Mouse (Mus musculus): ENCODE measurements around the gene Clec16a. TPM values are rescaled to one million over a fixed set of nuclear protein-coding genes. Genes with fewer than 3 reads are reported as not detected.

Clec16a gene
- polyA plus RNA-seq, 1 experiment from 2014 or later: 32.5 TPM

DNA sequence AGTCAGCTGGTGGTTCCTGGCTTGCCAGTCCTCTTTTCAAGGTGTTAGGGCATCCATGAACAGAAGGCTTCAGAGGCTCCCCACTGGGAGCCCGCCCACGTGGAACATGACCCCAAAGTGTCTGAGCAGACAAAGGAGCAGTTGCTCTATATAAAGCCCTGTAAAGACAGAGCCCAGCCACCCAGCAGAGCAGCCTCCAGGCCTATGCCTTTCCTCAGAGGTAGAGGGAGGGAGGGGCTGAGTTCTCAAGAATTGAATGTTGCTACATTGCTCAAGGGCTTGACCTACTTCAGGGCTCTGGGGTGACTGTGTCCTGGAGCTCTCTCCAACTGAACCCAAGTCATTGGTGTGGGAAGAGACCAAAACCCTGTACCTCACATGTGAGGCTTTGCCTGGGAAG lies 155.0 kb downstream of the Clec16a start:
- H3K9me3 ChIP-seq (replicated peaks; ENCODE audit: low read length): no peaks in the 10 kb centered on the region
- no peaks in the 10 kb centered on the region for H3K27me3 ChIP-seq (ENCODE audit: insufficient read depth, low read length)
- H3K9ac ChIP-seq (ENCODE audit: low read depth, low read length): no peak overlapping the region
- no peak for TF ChIP-seq CTCF (IDR thresholded peaks at IDR 0.05; ENCODE audit: low read depth)
- H3K36me3 ChIP-seq (ENCODE audit: insufficient read depth, low read length): no peaks in the 10 kb centered on the region
- no peak overlapping the region for H3K4me2 ChIP-seq (ENCODE audit: low read length)
- 46% methylated on average over 2 of the region's 2 CpGs for WGBS
- no peak for ATAC-seq (replicated peaks; ENCODE audit: low FRiP score, low read depth)
- no peak for DNase-seq (ENCODE audit: low spot score)
- H3K4me3 ChIP-seq (replicated peaks; ENCODE audit: low read depth, low read length): no peak overlapping the region
- H3K27ac ChIP-seq: no peak overlapping the region
- H3K4me1 ChIP-seq (replicated peaks; ENCODE audit: insufficient read depth, low read length): peaks cover 5% of the 10 kb centered on the region; the same call in 1 of the 2 replicates

DNA sequence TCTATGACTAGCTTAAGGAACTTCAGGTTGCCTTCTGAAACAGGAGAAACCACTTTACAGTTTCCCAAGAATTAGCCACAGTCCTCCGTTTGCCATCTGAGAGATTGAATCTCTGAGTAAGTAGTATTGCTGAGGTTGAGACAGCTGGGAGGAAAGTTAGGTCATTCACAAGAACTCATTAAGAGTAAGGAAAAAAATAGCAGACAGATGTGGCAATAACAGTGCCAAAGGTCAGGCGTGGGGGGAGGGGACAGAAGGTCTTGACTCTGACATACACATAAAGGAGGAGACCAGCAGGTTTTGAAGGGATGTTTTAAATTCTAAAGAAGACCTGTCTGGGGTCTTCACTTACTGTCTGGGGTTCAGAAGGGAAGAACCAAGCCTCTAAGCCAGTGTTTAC lies 157.3 kb downstream of the Clec16a start:
- Histone ChIP-seq H3K27me3 (ENCODE audit: insufficient read depth, low read length) (no peaks in the 10 kb centered on the region), H3K4me3 (replicated peaks; ENCODE audit: low read depth, low read length) (no peak overlapping the region), H3K9ac (ENCODE audit: low read depth, low read length) (no peak overlapping the region), H3K4me1 (replicated peaks; ENCODE audit: insufficient read depth, low read length) (peaks cover 5% of the 10 kb centered on the region; the same call in 1 of the 2 replicates), H3K4me2 (ENCODE audit: low read length) (no peak overlapping the region), H3K36me3 (ENCODE audit: insufficient read depth, low read length) (no peaks in the 10 kb centered on the region), H3K27ac (no peak overlapping the region), H3K9me3 (replicated peaks; ENCODE audit: low read length) (no peaks in the 10 kb centered on the region)
- TF ChIP-seq CTCF (IDR thresholded peaks at IDR 0.05; ENCODE audit: low read depth): no peak
- WGBS: 74% methylated on average over 2 of the region's 2 CpGs
- no peak for ATAC-seq (replicated peaks; ENCODE audit: low FRiP score, low read depth)
- DNase-seq (ENCODE audit: low spot score): no peak

DNA sequence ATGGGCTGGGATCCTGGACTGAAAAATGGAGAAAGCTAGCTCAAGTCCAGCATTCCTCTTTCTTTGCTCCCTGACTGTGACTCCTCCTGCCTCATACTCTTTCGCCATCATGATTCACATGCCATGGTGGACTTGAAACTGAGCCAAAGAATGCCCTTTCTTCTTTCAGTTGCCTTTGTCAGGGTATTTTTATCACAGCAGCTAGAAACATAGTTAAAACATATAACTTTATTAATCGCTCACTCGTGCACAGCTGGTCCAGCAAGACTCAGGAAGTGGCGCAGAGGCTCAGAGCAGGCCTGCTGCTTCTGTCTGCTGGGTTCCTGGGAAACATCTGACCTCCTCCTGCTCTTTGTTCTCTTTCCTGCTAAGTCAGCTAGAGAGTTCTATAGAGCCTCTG lies 158.8 kb downstream of the Clec16a start:
- DNase-seq (ENCODE audit: low spot score) (peak; percentile 54), ATAC-seq (replicated peaks; ENCODE audit: low FRiP score, low read depth) (no peak)
- 59% methylated on average over 4 of the region's 4 CpGs for WGBS
- Histone ChIP-seq H3K27ac (peak overlapping the region; percentile 40; the same call in 1 of the 2 replicates), H3K4me2 (ENCODE audit: low read length) (no peak overlapping the region), H3K36me3 (ENCODE audit: insufficient read depth, low read length) (no peaks in the 10 kb centered on the region), H3K4me1 (replicated peaks; ENCODE audit: insufficient read depth, low read length) (peaks cover 5% of the 10 kb centered on the region; the same call in 1 of the 2 replicates), H3K9ac (ENCODE audit: low read depth, low read length) (no peak overlapping the region), H3K27me3 (ENCODE audit: insufficient read depth, low read length) (no peaks in the 10 kb centered on the region), H3K4me3 (replicated peaks; ENCODE audit: low read depth, low read length) (no peak overlapping the region), H3K9me3 (replicated peaks; ENCODE audit: low read length) (no peaks in the 10 kb centered on the region)
- TF ChIP-seq CTCF (IDR thresholded peaks at IDR 0.05; ENCODE audit: low read depth): no peak

DNA sequence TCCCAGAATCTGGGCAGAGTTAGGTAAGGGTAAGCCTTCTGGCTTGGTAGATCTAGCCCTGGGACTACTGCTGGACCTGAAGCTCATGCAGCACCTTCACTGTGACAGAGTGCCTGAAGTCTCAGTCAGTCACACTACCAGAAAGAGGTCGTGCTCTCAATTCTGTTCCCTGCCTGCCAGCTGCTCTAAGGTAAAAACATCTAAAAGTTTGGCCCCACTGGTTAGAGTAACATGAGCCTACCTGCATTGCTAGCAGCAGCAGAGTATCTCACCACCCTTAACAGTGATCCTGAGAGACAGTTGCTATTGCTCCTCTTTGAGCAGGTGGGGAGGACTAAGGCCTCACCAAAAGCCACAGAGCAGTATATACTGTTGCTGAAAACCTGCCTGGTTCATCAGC lies 160.3 kb downstream of the Clec16a start:
- H3K4me3 ChIP-seq (replicated peaks; ENCODE audit: low read depth, low read length): no peak overlapping the region
- no peaks in the 10 kb centered on the region for H3K36me3 ChIP-seq (ENCODE audit: insufficient read depth, low read length)
- no peaks in the 10 kb centered on the region for H3K9me3 ChIP-seq (replicated peaks; ENCODE audit: low read length)
- 77% methylated on average over 1 of the region's 1 CpGs for WGBS
- TF ChIP-seq CTCF (IDR thresholded peaks at IDR 0.05; ENCODE audit: low read depth): no peak
- no peak overlapping the region for H3K9ac ChIP-seq (ENCODE audit: low read depth, low read length)
- no peak overlapping the region for H3K4me2 ChIP-seq (ENCODE audit: low read length)
- no peaks in the 10 kb centered on the region for H3K27me3 ChIP-seq (ENCODE audit: insufficient read depth, low read length)
- peaks cover 5% of the 10 kb centered on the region; the same call in 1 of the 2 replicates for H3K4me1 ChIP-seq (replicated peaks; ENCODE audit: insufficient read depth, low read length)
- no peak overlapping the region for H3K27ac ChIP-seq
- no peak for DNase-seq (ENCODE audit: low spot score)
- ATAC-seq (replicated peaks; ENCODE audit: low FRiP score, low read depth): no peak

DNA sequence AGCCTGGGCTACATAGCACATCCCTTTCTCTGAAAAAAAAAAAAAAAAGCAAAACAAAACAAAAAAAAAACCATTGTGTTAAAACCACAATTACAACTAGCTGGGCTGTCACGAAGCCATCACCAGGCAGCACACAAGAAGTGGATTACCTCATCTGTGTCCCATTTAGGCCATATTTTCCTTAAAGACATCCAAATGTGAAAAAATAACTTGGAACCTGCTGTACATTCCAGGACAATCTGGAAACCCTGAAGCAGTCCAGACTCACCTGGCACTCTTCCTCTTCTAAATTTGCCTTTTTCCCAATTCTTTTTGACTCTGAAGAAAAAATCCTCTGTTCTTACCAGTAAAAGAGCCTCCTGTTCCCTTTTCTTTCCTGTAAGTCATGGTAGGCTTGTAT lies 166.4 kb downstream of the Clec16a start:
- ATAC-seq (replicated peaks; ENCODE audit: low FRiP score, low read depth): no peak
- no peak overlapping the region for H3K9ac ChIP-seq (ENCODE audit: low read depth, low read length)
- no peak for TF ChIP-seq CTCF (IDR thresholded peaks at IDR 0.05; ENCODE audit: low read depth)
- H3K27me3 ChIP-seq (ENCODE audit: insufficient read depth, low read length): no peaks in the 10 kb centered on the region
- no peak overlapping the region for H3K4me3 ChIP-seq (replicated peaks; ENCODE audit: low read depth, low read length)
- no peaks in the 10 kb centered on the region for H3K9me3 ChIP-seq (replicated peaks; ENCODE audit: low read length)
- H3K27ac ChIP-seq: no peak overlapping the region
- peaks cover 7% of the 10 kb centered on the region; the same call in 1 of the 2 replicates for H3K4me1 ChIP-seq (replicated peaks; ENCODE audit: insufficient read depth, low read length)
- no peaks in the 10 kb centered on the region for H3K36me3 ChIP-seq (ENCODE audit: insufficient read depth, low read length)
- 72% methylated on average over 1 of the region's 1 CpGs for whole genome bisulfite sequencing
- no peak overlapping the region for H3K4me2 ChIP-seq (ENCODE audit: low read length)
- DNase-seq (ENCODE audit: low spot score): no peak

DNA sequence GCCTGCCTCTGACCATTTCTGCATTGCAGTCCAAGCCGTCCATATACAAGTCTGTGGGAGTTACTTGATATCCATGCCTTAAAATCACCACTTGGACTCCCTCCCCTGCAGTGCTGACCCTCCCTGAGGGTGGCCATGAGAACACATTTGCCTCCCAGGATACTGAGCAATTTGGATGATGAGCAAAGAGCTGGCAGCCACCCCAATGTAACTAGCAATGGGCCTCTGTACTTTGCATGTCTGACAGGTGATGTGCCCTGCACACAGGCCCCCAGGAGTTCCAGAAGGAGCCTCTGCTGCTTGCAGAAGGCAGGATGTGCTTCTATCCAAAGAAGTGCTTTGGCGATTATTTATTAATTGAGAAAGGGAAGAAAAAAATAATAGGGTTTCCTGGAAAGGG lies 167.9 kb downstream of the Clec16a start:
- Histone ChIP-seq H3K9me3 (replicated peaks; ENCODE audit: low read length) (no peaks in the 10 kb centered on the region), H3K4me1 (replicated peaks; ENCODE audit: insufficient read depth, low read length) (peaks cover 7% of the 10 kb centered on the region; the same call in 1 of the 2 replicates), H3K9ac (ENCODE audit: low read depth, low read length) (no peak overlapping the region), H3K4me2 (ENCODE audit: low read length) (no peak overlapping the region), H3K27me3 (ENCODE audit: insufficient read depth, low read length) (no peaks in the 10 kb centered on the region), H3K4me3 (replicated peaks; ENCODE audit: low read depth, low read length) (no peak overlapping the region), H3K36me3 (ENCODE audit: insufficient read depth, low read length) (no peaks in the 10 kb centered on the region), H3K27ac (no peak overlapping the region)
- TF ChIP-seq CTCF (IDR thresholded peaks at IDR 0.05; ENCODE audit: low read depth): no peak
- 20% methylated on average over 2 of the region's 2 CpGs for WGBS
- DNase-seq (ENCODE audit: low spot score) (no peak), ATAC-seq (replicated peaks; ENCODE audit: low FRiP score, low read depth) (no peak)

All from kidney, postnatal 0 days (tissue).